Mouse (Mus musculus): Measurements from ENCODE around the gene Slc4a7.

DNA sequence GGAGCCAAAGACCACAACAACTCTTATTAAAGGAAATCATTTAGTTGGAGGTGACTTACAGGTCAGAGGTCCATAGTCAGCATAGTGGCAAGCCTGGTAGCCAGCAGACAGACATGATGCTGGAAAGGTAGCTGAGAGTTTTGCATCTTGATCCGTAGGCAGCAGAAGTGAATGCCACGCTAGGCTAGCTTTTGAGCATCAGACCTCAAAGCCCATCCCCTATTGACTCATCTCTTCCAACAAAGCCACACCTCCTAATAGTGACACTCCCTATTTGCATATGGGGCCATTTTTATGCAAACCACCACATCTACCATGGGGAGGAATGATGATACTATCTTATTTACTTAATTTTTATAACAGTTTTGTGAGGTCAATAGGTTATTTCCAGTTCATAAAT is 79.1 kb downstream of the Slc4a7 start:
- TF ChIP-seq POLR2A (IDR thresholded peaks at IDR 0.05; ENCODE audit: insufficient read depth, low read depth, low read length) (no peak), CTCF (IDR thresholded peaks at IDR 0.05; ENCODE audit: insufficient read depth, low read depth, low read length) (no peak)

Data from olfactory bulb, adult 2 months (tissue).